Mouse (Mus musculus): Measurements from ENCODE around the gene Filip1l. TPM values are rescaled to one million over a fixed set of nuclear protein-coding genes. Genes with fewer than 3 reads are reported as not detected.
A peak's percentile ranks its signal among the peaks of the same experiment; 100 is the strongest.

The Filip1l gene
- polyA plus RNA-seq, 1 experiment, result 4.3 TPM

- no peaks in the 10 kb centered on the region for H3K27me3 ChIP-seq (ENCODE audit: control insufficient read depth, insufficient read depth, low read length)
- H3K27ac ChIP-seq (ENCODE audit: control insufficient read depth, insufficient read depth, low read length), result no peak overlapping the region
- H3K4me3 ChIP-seq (ENCODE audit: control insufficient read depth, insufficient read depth, low read length), result no peak overlapping the region
- H3K4me1 ChIP-seq (replicated peaks; ENCODE audit: control insufficient read depth, insufficient read depth, low read length), result peaks cover 12% of the 10 kb centered on the region
- WGBS, result 94% methylated on average over 5 of the region's 5 CpGs
- DNase-seq, result no peak
- TF ChIP-seq POLR2A (IDR thresholded peaks at IDR 0.05; ENCODE audit: control insufficient read depth, extremely low read depth, insufficient read depth, low read length, poor library complexity) (no peak), CTCF (IDR thresholded peaks at IDR 0.05; ENCODE audit: borderline replicate concordance, control insufficient read depth, extremely low read depth, insufficient read depth, low read length, poor library complexity) (no peak)
- no peaks in the 10 kb centered on the region for H3K36me3 ChIP-seq (ENCODE audit: control insufficient read depth, insufficient read depth, low read length)
Measured at GRCm38 (mm10) chr16:57419332-57419731, 66.4 kb downstream of the Filip1l start.

GRCm38 (mm10) chr16:57419881-57420280, 67.0 kb downstream of the Filip1l start:
- 94% methylated on average over 5 of the region's 5 CpGs for WGBS
- no peak for DNase-seq
- no peak overlapping the region for H3K27ac ChIP-seq (ENCODE audit: control insufficient read depth, insufficient read depth, low read length)

GRCm38 (mm10) chr16:57420773-57421556, 68.1 kb downstream of the Filip1l start:
- DNase-seq, result no peak
- Histone ChIP-seq H3K36me3 (ENCODE audit: control insufficient read depth, insufficient read depth, low read length) (no peaks in the 10 kb centered on the region), H3K27ac (ENCODE audit: control insufficient read depth, insufficient read depth, low read length) (no peak overlapping the region), H3K27me3 (ENCODE audit: control insufficient read depth, insufficient read depth, low read length) (no peaks in the 10 kb centered on the region), H3K4me1 (replicated peaks; ENCODE audit: control insufficient read depth, insufficient read depth, low read length) (peaks cover 12% of the 10 kb centered on the region), H3K4me3 (ENCODE audit: control insufficient read depth, insufficient read depth, low read length) (no peak overlapping the region)
- WGBS, result 56% methylated on average over 8 of the region's 8 CpGs
- TF ChIP-seq CTCF (IDR thresholded peaks at IDR 0.05; ENCODE audit: borderline replicate concordance, control insufficient read depth, extremely low read depth, insufficient read depth, low read length, poor library complexity) (no peak), POLR2A (IDR thresholded peaks at IDR 0.05; ENCODE audit: control insufficient read depth, extremely low read depth, insufficient read depth, low read length, poor library complexity) (no peak)

More at GRCm38 (mm10) chr16:57419881-57420280, 67.0 kb downstream of the Filip1l start:
- H3K4me1 ChIP-seq (replicated peaks; ENCODE audit: control insufficient read depth, insufficient read depth, low read length), result peaks cover 12% of the 10 kb centered on the region
- no peaks in the 10 kb centered on the region for H3K36me3 ChIP-seq (ENCODE audit: control insufficient read depth, insufficient read depth, low read length)
- TF ChIP-seq POLR2A (IDR thresholded peaks at IDR 0.05; ENCODE audit: control insufficient read depth, extremely low read depth, insufficient read depth, low read length, poor library complexity), result no peak
- TF ChIP-seq CTCF (IDR thresholded peaks at IDR 0.05; ENCODE audit: borderline replicate concordance, control insufficient read depth, extremely low read depth, insufficient read depth, low read length, poor library complexity), result no peak
- no peaks in the 10 kb centered on the region for H3K27me3 ChIP-seq (ENCODE audit: control insufficient read depth, insufficient read depth, low read length)
- no peak overlapping the region for H3K4me3 ChIP-seq (ENCODE audit: control insufficient read depth, insufficient read depth, low read length)

GRCm38 (mm10) chr16:57421680-57422417, 69.0 kb downstream of the Filip1l start:
- WGBS, result 18% methylated on average over 7 of the region's 7 CpGs
- Histone ChIP-seq H3K36me3 (ENCODE audit: control insufficient read depth, insufficient read depth, low read length) (no peaks in the 10 kb centered on the region), H3K27me3 (ENCODE audit: control insufficient read depth, insufficient read depth, low read length) (no peaks in the 10 kb centered on the region), H3K4me1 (replicated peaks; ENCODE audit: control insufficient read depth, insufficient read depth, low read length) (peaks cover 12% of the 10 kb centered on the region), H3K27ac (ENCODE audit: control insufficient read depth, insufficient read depth, low read length) (no peak overlapping the region), H3K4me3 (ENCODE audit: control insufficient read depth, insufficient read depth, low read length) (no peak overlapping the region)
- DNase-seq, result no peak
- TF ChIP-seq CTCF (IDR thresholded peaks at IDR 0.05; ENCODE audit: borderline replicate concordance, control insufficient read depth, extremely low read depth, insufficient read depth, low read length, poor library complexity), result no peak
- TF ChIP-seq POLR2A (IDR thresholded peaks at IDR 0.05; ENCODE audit: control insufficient read depth, extremely low read depth, insufficient read depth, low read length, poor library complexity), result no peak

- Histone ChIP-seq H3K27ac (ENCODE audit: control insufficient read depth, insufficient read depth, low read length) (peak overlapping the region; percentile 2), H3K4me1 (replicated peaks; ENCODE audit: control insufficient read depth, insufficient read depth, low read length) (peaks cover 12% of the 10 kb centered on the region), H3K36me3 (ENCODE audit: control insufficient read depth, insufficient read depth, low read length) (no peaks in the 10 kb centered on the region), H3K4me3 (ENCODE audit: control insufficient read depth, insufficient read depth, low read length) (no peak overlapping the region), H3K27me3 (ENCODE audit: control insufficient read depth, insufficient read depth, low read length) (no peaks in the 10 kb centered on the region)
- peak; percentile 60 for DNase-seq
- no peak for TF ChIP-seq CTCF (IDR thresholded peaks at IDR 0.05; ENCODE audit: borderline replicate concordance, control insufficient read depth, extremely low read depth, insufficient read depth, low read length, poor library complexity)
- no peak for TF ChIP-seq POLR2A (IDR thresholded peaks at IDR 0.05; ENCODE audit: control insufficient read depth, extremely low read depth, insufficient read depth, low read length, poor library complexity)
- WGBS, result 28% methylated on average over 6 of the region's 6 CpGs
Measured at GRCm38 (mm10) chr16:57423001-57423800, 70.3 kb downstream of the Filip1l start.

GRCm38 (mm10) chr16:57426680-57427079, 73.8 kb downstream of the Filip1l start:
- no peak for TF ChIP-seq CTCF (IDR thresholded peaks at IDR 0.05; ENCODE audit: borderline replicate concordance, control insufficient read depth, extremely low read depth, insufficient read depth, low read length, poor library complexity)
- TF ChIP-seq POLR2A (IDR thresholded peaks at IDR 0.05; ENCODE audit: control insufficient read depth, extremely low read depth, insufficient read depth, low read length, poor library complexity), result no peak
- Histone ChIP-seq H3K27me3 (ENCODE audit: control insufficient read depth, insufficient read depth, low read length) (no peaks in the 10 kb centered on the region), H3K4me1 (replicated peaks; ENCODE audit: control insufficient read depth, insufficient read depth, low read length) (peaks cover 13% of the 10 kb centered on the region), H3K27ac (ENCODE audit: control insufficient read depth, insufficient read depth, low read length) (no peak overlapping the region), H3K4me3 (ENCODE audit: control insufficient read depth, insufficient read depth, low read length) (no peak overlapping the region), H3K36me3 (ENCODE audit: control insufficient read depth, insufficient read depth, low read length) (no peaks in the 10 kb centered on the region)
- DNase-seq, result no peak
- 95% methylated on average over 10 of the region's 10 CpGs for WGBS
